Mouse (Mus musculus) midbrain, embryonic 12.5 days (tissue): ENCODE results near the gene Psg22. TPM values are rescaled to one million over a fixed set of nuclear protein-coding genes. Genes with fewer than 3 reads are reported as not detected.
A peak's percentile ranks its signal among the peaks of the same experiment; 100 is the strongest.
"Not testable (repeated sequence)": the region's sequence is repeated elsewhere in the genome, so short reads cannot be mapped to it uniquely, and the experiment has no call there.

Experiments
- ATAC-seq: fragments of 200-750 bp; cut with Nextera tagmentation; 2 replicates; pipeline ENCODE4 v1.8.0; 2017; ENCODE audit warnings: low read depth, moderate TSS enrichment, moderate library complexity; ENCODE audit not compliant: low FRiP score
- H3K27ac ChIP-seq: fragments of 300-500 bp; sonication (generic); replicated peaks from 2 replicates; pipeline ENCODE4 v1.5.1; 2016; ENCODE audit warnings: mild to moderate bottlenecking
- H3K27me3 ChIP-seq: fragments of 300-500 bp; sonication (generic); 2 replicates; pipeline ENCODE4 v1.6.1; 2016; ENCODE audit warnings: mild to moderate bottlenecking
- H3K36me3 ChIP-seq: fragments of 300-500 bp; sonication (generic); 2 replicates; pipeline ENCODE4 v1.6.1; 2016
- H3K4me1 ChIP-seq: fragments of 300-500 bp; sonication (generic); 2 replicates; pipeline ENCODE4 v1.6.1; 2016
- H3K4me2 ChIP-seq: fragments of 300-500 bp; sonication (generic); replicated peaks from 2 replicates; pipeline ENCODE4 v1.6.1; 2016; ENCODE audit warnings: mild to moderate bottlenecking, moderate library complexity
- H3K4me3 ChIP-seq: fragments of 300-500 bp; sonication (generic); 2 replicates; pipeline ENCODE4 v1.5.1; 2016; ENCODE audit warnings: mild to moderate bottlenecking
- H3K9ac ChIP-seq: fragments of 300-500 bp; sonication (generic); replicated peaks from 2 replicates; pipeline ENCODE4 v1.6.1; 2016; ENCODE audit warnings: mild to moderate bottlenecking, moderate library complexity
- H3K9me3 ChIP-seq: fragments of 300-500 bp; sonication (generic); 2 replicates; pipeline ENCODE4 v1.6.1; 2016; ENCODE audit warnings: mild to moderate bottlenecking
- WGBS: fragments of 180-500 bp; shearing (Covaris S2); methylation state at CpG from one replicate; pipeline ENCODE4 v1.1.7; 2016; 5-methylcytosine and 5-hydroxymethylcytosine counted together
- polyA plus RNA-seq: library from polyadenylated mRNA; unstranded; fragments of >200 nt; fragmentation: Nextera tagmentation; extraction: Ambion mirVana; gene quantifications from 2 replicates; pipeline ENCODE4 v1.2.1, GENCODE M21; 2016

The Psg22 gene
- polyA plus RNA-seq, 1 experiment from 2014 or later = not detected

DNA sequence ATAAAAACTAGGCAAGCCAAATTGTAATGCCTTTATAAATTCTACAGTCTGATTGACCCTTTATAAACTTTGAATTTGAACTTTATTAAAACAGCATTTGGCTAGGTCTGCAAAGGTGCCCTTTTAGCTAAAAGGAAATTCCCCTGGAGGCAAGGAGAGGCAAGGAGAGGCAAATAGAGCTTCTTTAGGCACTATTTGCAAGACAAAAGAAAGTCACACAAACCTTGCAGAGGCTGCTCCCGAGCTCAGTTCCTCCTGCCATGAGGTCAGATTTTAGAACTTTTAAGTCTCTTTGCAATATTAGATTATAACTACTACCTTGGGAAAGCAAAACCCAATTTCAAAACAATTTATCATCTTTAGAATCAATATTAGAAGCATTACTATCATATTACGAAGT, 29.5 kb downstream of the Psg22 start:
- H3K27ac ChIP-seq, ATAC-seq, H3K9me3 ChIP-seq, H3K36me3 ChIP-seq, H3K4me1 ChIP-seq, H3K4me3 ChIP-seq, H3K9ac ChIP-seq, H3K27me3 ChIP-seq, H3K4me2 ChIP-seq: not testable (repeated sequence)
- 29% methylated on average over 2 of the region's 2 CpGs for WGBS

DNA sequence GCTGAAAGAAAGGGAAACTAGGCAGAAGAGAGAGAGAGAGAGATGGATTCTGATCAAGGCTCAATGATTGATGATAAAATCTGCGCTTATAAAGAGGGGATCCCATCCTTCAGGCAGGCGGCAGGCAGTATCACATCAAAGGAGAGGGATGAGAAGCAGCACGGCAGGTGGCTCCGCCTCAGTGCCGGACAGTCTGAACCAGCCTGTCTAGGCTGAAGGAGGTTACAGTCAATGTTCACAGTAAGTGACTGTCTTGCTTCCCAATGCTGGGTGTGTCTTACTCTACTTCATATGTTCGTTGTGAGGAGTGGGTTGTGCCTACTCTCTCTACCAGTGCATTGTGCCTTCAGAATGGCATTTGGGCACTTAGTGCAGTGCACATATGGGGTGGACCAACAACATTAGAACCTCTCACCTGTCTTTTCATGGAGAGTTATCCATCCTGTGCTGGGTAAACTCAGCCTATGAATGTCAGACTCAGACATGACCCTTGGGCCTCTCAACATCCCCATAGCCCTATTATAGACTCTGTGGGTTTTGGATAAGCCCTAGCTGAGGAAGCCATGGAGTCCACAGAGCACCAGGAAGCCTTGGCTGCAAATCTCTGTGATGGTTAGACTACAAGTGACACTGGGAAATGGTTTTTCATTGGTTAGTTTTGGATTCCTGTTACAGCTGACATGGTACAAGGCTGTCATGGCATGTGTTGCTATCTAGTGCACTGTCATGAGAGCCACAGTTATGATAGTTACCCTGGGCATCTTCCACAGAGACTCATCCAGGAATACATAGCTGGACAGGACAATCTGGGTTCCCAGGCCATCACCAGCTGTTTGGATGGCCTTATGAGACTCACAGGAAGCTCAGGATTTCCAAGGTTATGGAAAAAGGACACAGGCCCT, 31.4 kb downstream of the Psg22 start:
- peak; percentile 47 for ATAC-seq
- peaks cover 6% of the 10 kb centered on the region; the same call in 1 of the 2 replicates for H3K4me1 ChIP-seq
- H3K27me3 ChIP-seq = peaks cover 8% of the 10 kb centered on the region
- H3K27ac ChIP-seq = no peak overlapping the region
- H3K36me3 ChIP-seq = no peaks in the 10 kb centered on the region
- H3K9ac ChIP-seq = no peak overlapping the region
- no peak overlapping the region for H3K4me3 ChIP-seq
- WGBS = 24% methylated on average over 6 of the region's 6 CpGs
- no peak overlapping the region for H3K4me2 ChIP-seq
- peaks cover 3% of the 10 kb centered on the region; the same call in 1 of the 2 replicates for H3K9me3 ChIP-seq

DNA sequence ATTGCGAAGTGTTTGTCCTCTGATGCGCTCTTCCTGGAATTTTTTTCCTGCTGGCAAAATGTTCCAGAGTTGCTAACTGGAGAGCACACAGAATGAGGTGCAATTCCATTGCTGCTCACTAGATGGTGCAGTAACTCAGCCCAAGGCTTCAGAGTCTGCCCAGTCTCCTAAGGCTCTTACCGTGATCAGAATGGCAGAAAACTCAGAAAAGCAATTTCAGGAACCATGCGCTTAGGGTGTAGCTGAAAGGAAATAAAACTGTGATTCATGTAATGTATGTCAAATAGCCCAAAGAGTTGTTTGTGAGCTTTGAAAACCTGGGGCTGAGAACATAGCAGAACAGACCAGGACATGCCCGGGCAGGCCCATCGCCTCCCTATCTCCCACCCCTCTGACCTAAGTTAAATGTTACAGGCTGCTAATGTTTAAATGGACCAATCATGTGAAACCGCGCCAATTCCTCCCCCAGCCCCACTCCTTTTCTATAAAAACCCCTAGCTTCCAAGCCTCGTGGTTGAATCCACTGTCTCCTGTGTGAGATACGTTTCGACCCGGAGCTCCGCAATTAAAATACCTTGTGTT, 32.1 kb downstream of the Psg22 start:
- not testable (repeated sequence) for H3K4me3 ChIP-seq, H3K36me3 ChIP-seq, H3K27me3 ChIP-seq, H3K9me3 ChIP-seq, H3K4me2 ChIP-seq, H3K9ac ChIP-seq, H3K4me1 ChIP-seq, H3K27ac ChIP-seq
- ATAC-seq = peak; percentile 60
- WGBS = 58% methylated on average over 11 of the region's 13 CpGs

GRCm38 (mm10) chr7:18760152-18760551, 42.3 kb downstream of the Psg22 start:
- H3K9me3 ChIP-seq, H3K36me3 ChIP-seq, H3K4me1 ChIP-seq, ATAC-seq, H3K4me2 ChIP-seq, H3K27me3 ChIP-seq, H3K4me3 ChIP-seq, H3K27ac ChIP-seq, H3K9ac ChIP-seq: not testable (repeated sequence)
- 92% methylated on average over 7 of the region's 7 CpGs for WGBS

DNA sequence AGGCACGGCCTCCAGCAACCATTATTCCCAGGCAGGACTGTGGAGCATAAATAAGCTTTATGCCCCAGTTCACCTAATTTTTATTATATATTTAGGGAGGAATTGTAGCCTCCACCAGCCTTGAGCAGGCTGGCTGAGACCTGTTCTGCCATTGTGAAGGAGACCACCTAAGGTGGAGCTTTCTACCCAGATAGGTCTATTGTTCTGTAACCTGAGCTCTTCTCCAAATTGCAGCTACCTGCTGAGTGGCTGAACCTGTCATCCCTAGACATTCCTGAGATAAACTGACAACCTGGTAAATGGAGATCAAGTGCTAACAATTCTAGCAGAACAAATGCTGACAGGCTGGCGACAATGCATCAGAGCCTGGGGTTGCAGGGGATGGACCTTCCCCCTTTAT, 45.0 kb downstream of the Psg22 start:
- H3K4me3 ChIP-seq, H3K4me2 ChIP-seq, H3K9me3 ChIP-seq, H3K27me3 ChIP-seq, ATAC-seq, H3K4me1 ChIP-seq, H3K27ac ChIP-seq, H3K36me3 ChIP-seq, H3K9ac ChIP-seq: not testable (repeated sequence)
- 0% methylated on average over 1 of the region's 2 CpGs for WGBS

Other genes with a start within 250 kb of the Psg22 start
- not detected in 2 replicates for gene Psg26, start 233.9 kb upstream of the Psg22 start, polyA plus RNA-seq
- not detected in 2 replicates for gene Psg25, start 185.8 kb upstream of the Psg22 start, polyA plus RNA-seq
- not detected in 2 replicates for gene Psg27, start 150.8 kb upstream of the Psg22 start, polyA plus RNA-seq
- not detected in 2 replicates for gene Psg23, start 101.6 kb upstream of the Psg22 start, polyA plus RNA-seq
- gene Psg21, start 61.4 kb upstream of the Psg22 start, polyA plus RNA-seq = not detected in 2 replicates
- gene Psg20, start 31.9 kb upstream of the Psg22 start, polyA plus RNA-seq = not detected in 2 replicates
- not detected in 2 replicates for gene Psg19, start 80.4 kb downstream of the Psg22 start, polyA plus RNA-seq
- gene Psg17, start 103.5 kb downstream of the Psg22 start, polyA plus RNA-seq = 0.08 and 0.10 TPM in 2 replicates
- gene Mill2, start 121.9 kb downstream of the Psg22 start, polyA plus RNA-seq = 0.59 and 0.63 TPM in 2 replicates
- gene Pglyrp1, start 153.2 kb downstream of the Psg22 start, polyA plus RNA-seq = 2.5 and 4.2 TPM in 2 replicates
- 34.7 and 38.7 TPM in 2 replicates for gene Ccdc61, start 192.3 kb downstream of the Psg22 start, polyA plus RNA-seq
- gene Nova2, start 207.8 kb downstream of the Psg22 start, polyA plus RNA-seq = 12.0 and 13.5 TPM in 2 replicates